Mouse (Mus musculus): Measurements from ENCODE around the gene Heatr1. TPM values are rescaled to one million over a fixed set of nuclear protein-coding genes. Genes with fewer than 3 reads are reported as not detected.

Gene Heatr1
- polyA plus RNA-seq, 1 experiment = 29.1 TPM

DNA sequence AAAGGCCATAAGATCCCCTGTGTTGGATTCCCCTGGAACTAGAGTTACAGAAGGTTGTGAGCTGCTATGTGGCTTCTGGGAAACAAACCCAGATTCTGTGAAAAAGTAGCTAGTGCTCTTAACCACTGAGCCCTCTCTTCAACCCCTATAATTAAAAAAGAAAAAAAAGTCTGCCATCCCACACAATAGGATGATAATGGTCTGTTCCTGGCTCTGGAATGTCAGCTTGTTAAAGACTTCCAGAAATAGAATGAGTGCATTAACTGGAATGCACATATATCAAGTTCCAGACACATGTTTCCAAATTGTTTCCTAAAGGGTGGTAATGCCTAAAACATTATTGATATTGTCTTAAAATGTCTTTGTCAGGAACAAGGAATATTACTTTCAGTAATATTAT is 10.0 kb upstream of the Heatr1 start:
- Histone ChIP-seq H3K4me3 (ENCODE audit: insufficient read depth, low read length) (no peak overlapping the region), H3K4me1 (ENCODE audit: control insufficient read depth, insufficient read depth, low read length) (no peaks in the 10 kb centered on the region), H3K27ac (ENCODE audit: insufficient read depth, low read length) (peak overlapping the region; percentile 52; the same call in 1 of the 2 replicates)
- TF ChIP-seq CTCF (IDR thresholded peaks at IDR 0.05; ENCODE audit: borderline replicate concordance, insufficient read depth, low read length) = no peak
- TF ChIP-seq POLR2A (IDR thresholded peaks at IDR 0.05; ENCODE audit: low read depth, low read length) = no peak

DNA sequence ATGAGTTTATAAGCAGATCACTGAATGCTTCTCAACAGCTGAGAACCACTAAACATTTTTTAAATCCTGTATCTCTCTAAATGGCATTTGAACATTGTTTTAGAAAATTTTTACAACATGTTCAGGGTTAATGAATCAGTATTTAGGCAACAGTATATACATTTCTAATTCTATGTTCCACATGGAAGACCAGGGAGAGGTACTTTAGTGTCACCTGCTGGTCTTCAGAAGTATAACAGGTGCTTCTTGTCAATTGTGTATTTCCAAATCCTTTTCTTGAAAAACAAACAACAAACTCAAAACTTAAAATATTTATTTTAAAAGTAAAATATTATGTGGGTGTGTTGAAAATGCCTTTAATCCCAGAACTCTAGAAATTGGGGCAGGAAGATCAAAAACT is 8.5 kb upstream of the Heatr1 start:
- no peak for TF ChIP-seq CTCF (IDR thresholded peaks at IDR 0.05; ENCODE audit: borderline replicate concordance, insufficient read depth, low read length)
- no peak for TF ChIP-seq POLR2A (IDR thresholded peaks at IDR 0.05; ENCODE audit: low read depth, low read length)
- no peak overlapping the region for H3K27ac ChIP-seq (ENCODE audit: insufficient read depth, low read length)
- H3K4me3 ChIP-seq (ENCODE audit: insufficient read depth, low read length) = no peak overlapping the region
- no peaks in the 10 kb centered on the region for H3K4me1 ChIP-seq (ENCODE audit: control insufficient read depth, insufficient read depth, low read length)

DNA sequence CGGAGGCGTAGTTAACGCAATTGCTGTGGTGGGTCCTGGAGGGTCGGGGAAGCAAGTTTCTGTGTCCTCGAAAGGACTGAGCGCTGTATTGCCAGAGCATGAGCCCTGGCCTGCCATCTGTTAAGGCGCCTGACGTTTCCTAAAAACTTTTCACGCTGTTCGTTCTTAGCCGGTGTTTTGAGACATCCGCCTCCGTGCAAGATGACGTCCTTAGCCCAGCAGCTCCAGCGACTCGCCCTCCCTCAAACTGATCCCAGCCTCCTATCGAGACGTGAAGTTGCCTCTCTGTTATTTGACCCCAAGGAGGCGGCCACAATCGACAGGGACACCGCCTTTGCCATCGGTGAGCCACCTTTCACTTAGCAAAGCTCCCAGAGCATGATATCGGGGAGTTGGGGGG is 744 bp downstream of the Heatr1 start:
- Histone ChIP-seq H3K27ac (ENCODE audit: insufficient read depth, low read length) (no peak overlapping the region), H3K4me1 (ENCODE audit: control insufficient read depth, insufficient read depth, low read length) (peaks cover 5% of the 10 kb centered on the region), H3K4me3 (ENCODE audit: insufficient read depth, low read length) (peak overlapping the region; percentile 92)
- no peak for TF ChIP-seq CTCF (IDR thresholded peaks at IDR 0.05; ENCODE audit: borderline replicate concordance, insufficient read depth, low read length)
- no peak for TF ChIP-seq POLR2A (IDR thresholded peaks at IDR 0.05; ENCODE audit: low read depth, low read length)

DNA sequence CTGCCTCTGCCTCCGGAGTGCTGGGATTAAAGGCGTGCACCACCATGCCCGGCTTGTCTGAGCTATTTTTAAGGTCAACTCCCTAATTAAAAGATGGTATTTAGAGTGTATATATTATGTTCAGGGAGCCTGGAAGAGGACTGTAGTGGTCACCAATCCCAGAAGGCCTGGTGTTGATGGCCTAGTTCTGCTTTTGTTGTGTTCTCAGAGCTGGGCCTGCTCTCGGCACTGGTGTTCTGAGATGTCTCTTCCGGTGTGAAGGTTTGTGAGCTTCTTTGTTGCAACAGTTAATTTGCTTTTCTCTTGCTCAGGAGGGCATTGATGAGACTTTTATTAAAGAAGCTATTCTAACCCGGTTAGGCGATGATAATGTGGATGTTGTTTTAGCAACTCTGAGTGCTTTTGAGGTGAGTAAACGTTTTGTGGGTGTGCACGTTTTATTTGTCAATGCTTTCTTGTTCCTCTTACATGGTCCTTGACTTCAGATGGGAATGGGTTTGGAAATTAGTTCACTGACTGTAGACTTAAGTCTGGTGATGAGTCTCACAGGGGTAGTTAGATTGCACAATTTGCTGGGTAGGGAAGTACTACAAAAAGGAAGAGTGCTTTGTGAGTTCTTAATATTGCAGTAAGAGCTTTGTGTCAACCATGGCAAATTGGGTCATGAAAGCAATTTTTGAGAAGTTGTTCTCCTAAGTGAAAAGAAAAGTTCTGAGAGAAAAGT is 13.7 kb downstream of the Heatr1 start:
- Histone ChIP-seq H3K4me3 (ENCODE audit: insufficient read depth, low read length) (no peak overlapping the region), H3K4me1 (ENCODE audit: control insufficient read depth, insufficient read depth, low read length) (no peaks in the 10 kb centered on the region), H3K27ac (ENCODE audit: insufficient read depth, low read length) (no peak overlapping the region)
- TF ChIP-seq POLR2A (IDR thresholded peaks at IDR 0.05; ENCODE audit: low read depth, low read length) (no peak), CTCF (IDR thresholded peaks at IDR 0.05; ENCODE audit: borderline replicate concordance, insufficient read depth, low read length) (no peak)

DNA sequence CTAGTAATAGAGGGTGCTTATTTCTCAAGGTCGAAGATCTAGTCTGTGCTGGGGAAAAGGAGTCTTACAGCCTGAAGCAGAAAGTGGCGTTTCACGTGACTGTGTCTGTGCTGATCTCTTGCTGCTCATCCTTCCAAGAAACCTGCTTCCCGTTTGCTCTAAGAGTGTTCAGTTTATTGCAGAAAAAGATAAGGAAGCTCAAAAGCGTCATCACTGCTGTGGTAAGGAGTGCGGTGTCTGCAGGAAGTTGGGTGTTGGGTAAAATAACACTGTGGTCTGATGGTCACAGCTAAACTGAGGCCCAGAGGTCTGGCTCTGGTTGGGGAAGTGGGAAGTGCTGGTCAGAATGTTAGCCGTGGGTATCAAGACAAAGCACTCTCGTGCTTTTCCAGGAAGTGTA is 17.2 kb downstream of the Heatr1 start:
- no peak overlapping the region for H3K27ac ChIP-seq (ENCODE audit: insufficient read depth, low read length)
- H3K4me3 ChIP-seq (ENCODE audit: insufficient read depth, low read length) = no peak overlapping the region
- H3K4me1 ChIP-seq (ENCODE audit: control insufficient read depth, insufficient read depth, low read length) = no peaks in the 10 kb centered on the region
- TF ChIP-seq CTCF (IDR thresholded peaks at IDR 0.05; ENCODE audit: borderline replicate concordance, insufficient read depth, low read length) = no peak
- no peak for TF ChIP-seq POLR2A (IDR thresholded peaks at IDR 0.05; ENCODE audit: low read depth, low read length)

DNA sequence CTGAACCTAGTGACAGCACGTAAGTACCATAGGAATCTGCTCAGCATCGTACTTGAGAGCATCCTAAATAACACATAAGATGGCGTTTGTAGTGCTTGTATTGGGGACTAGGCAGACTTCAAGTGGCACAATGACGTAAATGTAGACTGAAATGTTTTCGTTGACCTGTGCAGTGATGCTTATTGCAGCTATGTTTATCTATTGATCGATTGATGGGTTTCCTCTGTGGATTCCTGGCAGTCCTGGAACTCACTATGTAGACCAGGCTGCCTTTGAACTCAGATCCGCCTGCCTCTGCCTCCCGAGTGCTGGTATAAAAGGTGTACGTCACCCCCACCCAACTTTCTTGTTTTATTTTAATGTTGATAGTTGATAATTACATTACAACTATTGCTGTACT is 25.8 kb downstream of the Heatr1 start:
- Histone ChIP-seq H3K4me1 (ENCODE audit: control insufficient read depth, insufficient read depth, low read length) (no peaks in the 10 kb centered on the region), H3K27ac (ENCODE audit: insufficient read depth, low read length) (no peak overlapping the region), H3K4me3 (ENCODE audit: insufficient read depth, low read length) (no peak overlapping the region)
- TF ChIP-seq POLR2A (IDR thresholded peaks at IDR 0.05; ENCODE audit: low read depth, low read length) (no peak), CTCF (IDR thresholded peaks at IDR 0.05; ENCODE audit: borderline replicate concordance, insufficient read depth, low read length) (no peak)

DNA sequence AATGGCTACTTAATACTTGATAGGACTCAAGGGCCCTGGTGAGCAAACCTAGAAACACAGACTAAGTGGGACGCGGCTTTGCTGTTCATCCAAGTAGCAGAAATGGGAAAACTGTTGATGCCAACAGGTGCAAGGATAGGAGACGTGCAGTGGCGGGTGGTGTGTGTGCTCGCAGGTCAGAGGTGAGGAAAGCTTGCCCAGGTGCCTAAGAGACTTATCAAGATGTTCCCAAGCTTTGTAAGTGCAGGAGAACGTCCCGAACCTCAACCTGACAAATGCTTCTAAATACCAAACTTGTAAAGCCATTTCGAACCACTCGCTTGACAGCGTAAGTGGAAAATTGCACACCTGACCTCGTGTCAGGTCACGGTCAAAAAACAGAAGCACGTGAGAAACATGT is 33.7 kb downstream of the Heatr1 start:
- no peaks in the 10 kb centered on the region for H3K4me1 ChIP-seq (ENCODE audit: control insufficient read depth, insufficient read depth, low read length)
- TF ChIP-seq POLR2A (IDR thresholded peaks at IDR 0.05; ENCODE audit: low read depth, low read length) (no peak), CTCF (IDR thresholded peaks at IDR 0.05; ENCODE audit: borderline replicate concordance, insufficient read depth, low read length) (no peak)
- no peak overlapping the region for H3K27ac ChIP-seq (ENCODE audit: insufficient read depth, low read length)
- no peak overlapping the region for H3K4me3 ChIP-seq (ENCODE audit: insufficient read depth, low read length)

DNA sequence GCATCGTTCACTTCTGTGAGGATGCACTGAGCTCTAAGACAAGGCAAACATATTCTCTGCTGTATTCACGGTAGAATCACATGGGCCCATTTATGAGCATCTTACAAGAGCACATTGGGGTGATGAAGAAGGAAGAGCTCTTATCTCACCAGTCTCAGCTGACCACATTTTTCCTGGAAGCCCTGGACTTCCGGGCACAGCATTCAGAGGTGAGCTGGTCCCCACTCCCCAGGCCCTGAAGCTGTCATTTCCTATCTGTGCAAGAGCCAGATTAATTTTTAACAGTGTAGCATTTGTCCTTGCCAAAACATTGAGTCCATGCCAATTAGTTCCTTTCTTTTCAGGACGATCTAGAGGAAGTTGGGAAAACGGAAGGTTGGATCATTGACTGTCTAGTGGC is 39.0 kb downstream of the Heatr1 start:
- Histone ChIP-seq H3K27ac (ENCODE audit: insufficient read depth, low read length) (no peak overlapping the region), H3K4me3 (ENCODE audit: insufficient read depth, low read length) (no peak overlapping the region), H3K4me1 (ENCODE audit: control insufficient read depth, insufficient read depth, low read length) (no peaks in the 10 kb centered on the region)
- TF ChIP-seq CTCF (IDR thresholded peaks at IDR 0.05; ENCODE audit: borderline replicate concordance, insufficient read depth, low read length) (no peak), POLR2A (IDR thresholded peaks at IDR 0.05; ENCODE audit: low read depth, low read length) (no peak)

DNA sequence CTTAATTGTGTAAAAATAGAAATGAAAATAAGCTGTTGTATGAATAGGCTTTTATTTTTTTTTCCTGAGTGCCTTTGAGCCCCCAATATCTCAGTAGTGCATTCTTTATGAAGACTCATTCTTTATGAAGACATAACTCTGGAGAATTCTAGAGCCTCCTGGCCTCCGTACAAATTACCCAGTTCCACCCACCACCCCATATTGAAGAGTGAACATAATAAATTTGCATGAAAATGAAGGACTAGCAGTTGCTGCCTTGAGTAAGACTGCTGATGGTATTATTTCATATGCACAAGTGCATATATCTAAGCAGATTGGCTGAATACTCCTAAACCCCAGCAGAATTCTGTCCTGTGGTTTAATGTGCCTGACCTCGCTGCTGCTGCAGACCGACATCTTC is 44.8 kb downstream of the Heatr1 start:
- TF ChIP-seq POLR2A (IDR thresholded peaks at IDR 0.05; ENCODE audit: low read depth, low read length) (no peak), CTCF (IDR thresholded peaks at IDR 0.05; ENCODE audit: borderline replicate concordance, insufficient read depth, low read length) (no peak)
- no peak overlapping the region for H3K4me3 ChIP-seq (ENCODE audit: insufficient read depth, low read length)

DNA sequence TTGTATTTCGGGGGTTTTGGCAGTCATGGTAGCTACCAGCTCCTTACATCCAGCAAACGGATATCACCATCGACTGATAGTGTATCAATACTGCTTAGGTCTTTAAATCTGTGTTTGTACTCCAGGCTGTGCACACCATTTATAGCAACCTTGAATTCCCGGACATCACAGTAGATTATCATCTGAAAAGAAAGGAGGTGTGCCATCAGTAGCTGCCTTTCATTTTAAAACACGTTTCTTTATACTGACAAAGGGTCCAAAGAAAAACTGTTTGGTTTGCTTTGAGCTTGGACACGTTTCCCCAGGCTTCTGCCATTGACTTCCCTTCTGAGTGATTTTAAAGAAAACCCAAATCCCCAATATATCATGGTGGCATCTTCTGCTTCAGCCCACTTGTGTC is 46.0 kb downstream of the Heatr1 start:
- TF ChIP-seq CTCF (IDR thresholded peaks at IDR 0.05; ENCODE audit: borderline replicate concordance, insufficient read depth, low read length) (no peak), POLR2A (IDR thresholded peaks at IDR 0.05; ENCODE audit: low read depth, low read length) (no peak)
- no peak overlapping the region for H3K4me3 ChIP-seq (ENCODE audit: insufficient read depth, low read length)
- H3K4me1 ChIP-seq (ENCODE audit: control insufficient read depth, insufficient read depth, low read length) = no peaks in the 10 kb centered on the region
- H3K27ac ChIP-seq (ENCODE audit: insufficient read depth, low read length) = no peak overlapping the region

More for the DNA sequence above, 44.8 kb downstream of the Heatr1 start:
- no peaks in the 10 kb centered on the region for H3K4me1 ChIP-seq (ENCODE audit: control insufficient read depth, insufficient read depth, low read length)
- no peak overlapping the region for H3K27ac ChIP-seq (ENCODE audit: insufficient read depth, low read length)

Data from embryonic fibroblast, embryonic 13.5 days (primary cell).